Mouse (Mus musculus) forebrain, embryonic 16.5 days (tissue): ENCODE results near the gene Pla2g4b. TPM values are rescaled to one million over a fixed set of nuclear protein-coding genes. Genes with fewer than 3 reads are reported as not detected.

Experiments used
- ATAC-seq: fragments of 200-750 bp; cut with Nextera tagmentation; 2 replicates; pipeline ENCODE4 v1.8.0; 2017; ENCODE audit warnings: mild to moderate bottlenecking, moderate library complexity
- H3K27ac ChIP-seq: fragments of 300-500 bp; sonication (generic); 2 replicates; pipeline ENCODE4 v1.5.1; 2014; ENCODE audit warnings: low read length, control low read depth
- H3K27me3 ChIP-seq: fragments of 300-500 bp; sonication (generic); replicated peaks from 2 replicates; pipeline ENCODE4 v1.6.1; 2014; ENCODE audit warnings: low read length; ENCODE audit not compliant: control insufficient read depth, insufficient read depth
- H3K36me3 ChIP-seq: fragments of 300-500 bp; sonication (generic); 2 replicates; pipeline ENCODE4 v1.6.1; 2014; ENCODE audit not compliant: control insufficient read depth, insufficient read depth
- H3K4me1 ChIP-seq: fragments of 300-500 bp; sonication (generic); replicated peaks from 2 replicates; pipeline ENCODE4 v1.6.1; 2014; ENCODE audit warnings: low read length; ENCODE audit not compliant: control insufficient read depth, insufficient read depth
- H3K4me2 ChIP-seq: fragments of 300-500 bp; sonication (generic); 2 replicates; pipeline ENCODE4 v1.6.1; 2014; ENCODE audit warnings: mild to moderate bottlenecking, low read length, control low read depth
- H3K4me3 ChIP-seq: fragments of 300-500 bp; sonication (generic); replicated peaks from 2 replicates; pipeline ENCODE4 v1.5.1; 2014; ENCODE audit warnings: mild to moderate bottlenecking, low read length, control low read depth
- H3K9ac ChIP-seq: fragments of 300-500 bp; sonication (generic); replicated peaks from 2 replicates; pipeline ENCODE4 v1.6.1; 2014; ENCODE audit warnings: low read depth, low read length, control low read depth
- H3K9me3 ChIP-seq: fragments of 300-500 bp; sonication (generic); 2 replicates; pipeline ENCODE4 v1.6.1; 2016; ENCODE audit warnings: low read length; ENCODE audit not compliant: control insufficient read depth
- WGBS: fragments of 180-500 bp; shearing (Covaris S2); extraction: QIAGEN DNeasy Blood & Tissue Kit; methylation state at CpG from one replicate; pipeline ENCODE4 v1.1.7; 2014; 5-methylcytosine and 5-hydroxymethylcytosine counted together
- polyA plus RNA-seq: library from polyadenylated mRNA; unstranded; fragments of >200 nt; fragmentation: Nextera tagmentation; extraction: Ambion mirVana; gene quantifications from 2 replicates; pipeline ENCODE4 v1.2.1, GENCODE M21; 2015

Pla2g4b gene
- polyA plus RNA-seq, 1 experiment from 2014 or later: 4.0 TPM

GRCm38 (mm10) chr2:120011462-120012200 is 21.6 kb upstream of the Pla2g4b start:
- Histone ChIP-seq H3K9ac (no peak overlapping the region), H3K27me3 (no peaks in the 10 kb centered on the region), H3K4me2 (no peak overlapping the region), H3K4me1 (no peaks in the 10 kb centered on the region), H3K9me3 (no peaks in the 10 kb centered on the region), H3K36me3 (peaks cover 5% of the 10 kb centered on the region; the same call in 1 of the 2 replicates), H3K4me3 (no peak overlapping the region), H3K27ac (no peak overlapping the region)
- peak; percentile 66 for ATAC-seq
- 84% methylated on average over 8 of the region's 8 CpGs for WGBS

- Histone ChIP-seq H3K27ac (no peak overlapping the region), H3K4me1 (no peaks in the 10 kb centered on the region), H3K4me2 (no peak overlapping the region), H3K9me3 (no peaks in the 10 kb centered on the region), H3K27me3 (no peaks in the 10 kb centered on the region), H3K4me3 (no peak overlapping the region), H3K9ac (no peak overlapping the region), H3K36me3 (peaks cover 9% of the 10 kb centered on the region; the same call in 1 of the 2 replicates)
- 92% methylated on average over 13 of the region's 13 CpGs for WGBS
- no peak for ATAC-seq
Observed at GRCm38 (mm10) chr2:120012924-120013323, 20.3 kb upstream of the Pla2g4b start.

GRCm38 (mm10) chr2:120013831-120014486 is 19.3 kb upstream of the Pla2g4b start:
- Histone ChIP-seq H3K36me3 (peaks cover 15% of the 10 kb centered on the region), H3K9ac (no peak overlapping the region), H3K4me2 (no peak overlapping the region), H3K27me3 (no peaks in the 10 kb centered on the region), H3K9me3 (no peaks in the 10 kb centered on the region), H3K27ac (no peak overlapping the region), H3K4me1 (no peaks in the 10 kb centered on the region), H3K4me3 (no peak overlapping the region)
- no peak for ATAC-seq
- WGBS: 93% methylated on average over 2 of the region's 2 CpGs

DNA sequence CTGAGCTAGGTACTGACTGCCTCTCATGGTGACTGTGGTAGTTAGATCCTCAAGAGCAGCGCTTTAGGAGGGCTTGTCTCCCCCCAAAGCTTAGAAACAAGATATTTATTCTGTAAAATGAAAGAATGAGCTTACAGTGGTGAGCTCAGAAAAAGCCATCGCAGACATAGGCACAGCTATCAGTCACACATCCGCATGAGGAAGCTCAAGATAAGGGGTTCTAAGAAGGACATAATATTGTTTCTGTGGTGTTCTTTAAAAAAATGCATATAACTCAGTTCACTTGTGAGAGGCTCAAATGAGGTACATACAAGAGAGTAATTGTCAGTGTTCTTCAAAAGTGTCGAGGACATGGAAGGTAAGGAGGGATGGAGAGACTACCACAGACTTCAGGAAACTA is 17.3 kb upstream of the Pla2g4b start:
- no peak overlapping the region for H3K27ac ChIP-seq
- H3K9ac ChIP-seq: no peak overlapping the region
- no peaks in the 10 kb centered on the region for H3K27me3 ChIP-seq
- H3K36me3 ChIP-seq: peaks cover 23% of the 10 kb centered on the region
- no peaks in the 10 kb centered on the region for H3K9me3 ChIP-seq
- H3K4me1 ChIP-seq: no peaks in the 10 kb centered on the region
- ATAC-seq: no peak
- WGBS: 93% methylated on average over 4 of the region's 4 CpGs
- no peak overlapping the region for H3K4me3 ChIP-seq
- no peak overlapping the region for H3K4me2 ChIP-seq

GRCm38 (mm10) chr2:120017599-120017998 is 15.6 kb upstream of the Pla2g4b start:
- Histone ChIP-seq H3K36me3 (peaks cover 23% of the 10 kb centered on the region), H3K4me1 (no peaks in the 10 kb centered on the region)

DNA sequence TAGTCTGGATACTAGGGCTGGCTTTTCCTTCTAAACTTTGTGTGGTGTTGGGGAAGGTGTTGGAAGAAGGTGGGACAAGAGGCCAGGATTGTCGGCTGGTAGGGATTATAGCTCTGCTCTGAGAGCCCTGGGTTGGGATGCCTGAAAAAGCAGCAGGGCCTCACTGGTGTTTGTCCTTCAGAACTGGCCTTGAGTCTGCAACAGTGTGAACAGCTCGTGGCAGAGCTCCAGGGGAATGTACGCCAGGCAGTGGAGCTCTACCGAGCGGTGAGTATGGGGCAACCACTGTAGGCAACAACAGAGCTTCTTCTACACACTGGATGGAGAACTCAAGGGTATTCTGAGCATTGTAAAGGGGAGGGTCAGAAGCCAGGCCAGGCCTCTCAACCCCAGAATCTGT is 8.9 kb upstream of the Pla2g4b start:
- Histone ChIP-seq H3K27me3 (no peaks in the 10 kb centered on the region), H3K4me1 (peaks cover 13% of the 10 kb centered on the region), H3K9me3 (no peaks in the 10 kb centered on the region), H3K4me2 (no peak overlapping the region), H3K4me3 (no peak overlapping the region), H3K27ac (no peak overlapping the region), H3K36me3 (peaks cover 10% of the 10 kb centered on the region; the same call in 1 of the 2 replicates), H3K9ac (no peak overlapping the region)
- ATAC-seq: no peak
- 88% methylated on average over 5 of the region's 5 CpGs for WGBS

More at GRCm38 (mm10) chr2:120017599-120017998, 15.6 kb upstream of the Pla2g4b start:
- ATAC-seq: no peak
- Histone ChIP-seq H3K9me3 (no peaks in the 10 kb centered on the region), H3K9ac (no peak overlapping the region), H3K27me3 (no peaks in the 10 kb centered on the region), H3K27ac (no peak overlapping the region), H3K4me3 (no peak overlapping the region), H3K4me2 (no peak overlapping the region)
- 87% methylated on average over 12 of the region's 12 CpGs for WGBS

- Histone ChIP-seq H3K4me2 (peak within 1 kb of the TSS; percentile 84), H3K27ac (peak within 1 kb of the TSS; percentile 88), H3K27me3 (no peaks in the 10 kb centered on the region), H3K4me3 (peak within 1 kb of the TSS; percentile 84), H3K4me1 (peaks cover 13% of the 10 kb centered on the region), H3K36me3 (peaks cover 6% of the 10 kb centered on the region; the same call in 1 of the 2 replicates), H3K9me3 (no peaks in the 10 kb centered on the region), H3K9ac (peak within 1 kb of the TSS; percentile 95)
- peak; percentile 94 for ATAC-seq
- 5% methylated on average over 50 of the region's 50 CpGs for WGBS
Observed at GRCm38 (mm10) chr2:120026984-120027949, 6.0 kb upstream of the Pla2g4b start, which contains the start of the genes Jmjd7 and Gm28042. Jmjd7 (plus strand) TSS chr2:120027483. Gm28042 (plus strand) TSS chr2:120027493.

DNA sequence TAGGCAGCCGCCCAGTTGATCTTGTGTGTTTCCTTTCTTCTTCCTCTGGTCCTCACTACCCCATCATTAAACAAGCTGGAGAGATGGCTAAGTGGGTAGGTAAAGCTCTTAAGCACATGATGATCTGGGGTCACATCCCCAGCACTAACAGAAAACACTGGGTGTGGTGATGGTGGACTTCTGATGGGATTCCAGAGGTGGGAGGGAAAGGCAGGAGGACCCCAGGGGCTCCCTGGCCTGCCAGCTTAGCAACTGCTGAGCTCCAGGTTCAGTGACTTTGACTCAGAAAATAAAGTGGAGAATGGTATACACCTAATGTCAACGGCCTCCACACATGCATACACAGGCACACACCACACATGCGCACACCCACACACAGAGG is 5.3 kb upstream of the Pla2g4b start:
- Histone ChIP-seq H3K4me3 (peak overlapping the region; percentile 84), H3K36me3 (peaks cover 7% of the 10 kb centered on the region; the same call in 1 of the 2 replicates), H3K27me3 (no peaks in the 10 kb centered on the region), H3K9me3 (no peaks in the 10 kb centered on the region), H3K4me1 (peaks cover 13% of the 10 kb centered on the region), H3K9ac (peak overlapping the region; percentile 95), H3K4me2 (peak overlapping the region; percentile 84), H3K27ac (peak overlapping the region; percentile 88)
- ATAC-seq: peak; percentile 12
- 46% methylated on average over 3 of the region's 3 CpGs for WGBS
